ENCODE assay signal across 8 mouse cellular contexts in the genomic region with DNA sequence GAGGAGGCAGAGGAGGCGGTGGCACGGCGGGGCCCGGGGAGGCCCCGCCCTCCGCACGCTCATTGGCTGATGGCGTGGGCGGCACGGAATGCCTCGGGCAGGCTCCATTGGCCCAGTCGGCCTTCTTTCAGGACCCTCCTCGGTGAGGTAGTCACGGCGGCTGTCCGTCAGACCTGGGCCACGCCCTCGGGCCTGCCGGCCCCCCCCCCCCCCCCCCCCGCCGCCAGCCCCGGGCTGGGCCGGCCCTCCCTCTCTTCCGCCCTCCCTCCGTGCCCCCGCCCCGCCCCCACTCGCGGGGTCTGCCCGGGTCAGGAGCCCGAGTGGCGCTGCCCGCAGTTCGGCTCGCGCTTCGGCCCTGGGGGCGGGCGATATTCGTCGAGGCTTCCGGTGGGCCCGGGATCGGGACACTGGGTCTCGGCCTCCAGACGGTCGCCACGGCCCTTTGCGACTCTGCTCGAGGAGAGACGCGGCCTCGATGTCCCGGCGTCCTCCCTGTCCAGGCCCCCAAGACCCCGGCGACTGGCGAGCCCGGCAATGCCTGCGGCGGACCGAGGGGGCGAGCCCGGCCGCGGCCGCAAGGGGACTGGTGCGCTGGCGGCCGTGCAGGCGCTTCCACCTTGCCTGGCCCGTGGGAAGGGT. TPM values are rescaled to one million over a fixed set of nuclear protein-coding genes. Genes with fewer than 3 reads are reported as not detected.
DNase-seq lines count a peak whose midpoint lies in the region; ATAC-seq and TF ChIP-seq lines count a peak whose summit lies in the region.
"Not testable (repeated sequence)": the region's sequence is repeated elsewhere in the genome, so short reads cannot be mapped to it uniquely, and the experiment has no call there.

TSS of gene Zmym5 (minus strand) at position 16 of the 639 bp plus-strand sequence.

- ATAC-seq in forebrain, postnatal 0 days: peak; percentile 97
- peak; percentile 97 for ATAC-seq in lung, embryonic 15.5 days (ENCODE audit: borderline replicate concordance, extremely low read depth, low FRiP score, low TSS enrichment)

- not testable (repeated sequence) for H3K27me3 ChIP-seq in cerebellum, adult 2 months (ENCODE audit: control insufficient read depth, insufficient read depth, low read length); forebrain, postnatal 0 days (ENCODE audit: insufficient read depth, low read length); lung, embryonic 15.5 days; thymus, adult 2 months (ENCODE audit: control insufficient read depth, insufficient read depth, low read length)

- peak within 1 kb of the TSS; percentile 66 for H3K4me2 ChIP-seq in forebrain, postnatal 0 days (ENCODE audit: low read depth)
- peak within 1 kb of the TSS; percentile 79 for H3K4me2 ChIP-seq in lung, embryonic 15.5 days

- not testable (repeated sequence) for DNase-seq in ES-E14 (ENCODE audit: low read depth, low spot score)
- peak; percentile 86 to 95 for DNase-seq in cerebellum, adult 2 months
- DNase-seq in forebrain, postnatal 0 days: peak; percentile 82
- DNase-seq in heart, postnatal 4 days: peak; percentile 92
- DNase-seq in layer of hippocampus, adult 9-10 months (ENCODE audit: low spot score): peak; percentile 48
- DNase-seq in thymus, adult 2 months: peak; percentile 85

- H3K4me3 ChIP-seq in ES-E14 (ENCODE audit: insufficient read depth in 1 of 2, low read depth in 1 of 2, low read length in 2 of 2, poor library complexity in 1 of 2, severe bottlenecking in 1 of 2): peak within 1 kb of the TSS; percentile 85 to 96
- peak within 1 kb of the TSS; percentile 96 for H3K4me3 ChIP-seq in cerebellum, adult 2 months (replicated peaks; ENCODE audit: insufficient read depth, low read depth, low read length)
- H3K4me3 ChIP-seq in forebrain, postnatal 0 days (ENCODE audit: low read depth, low read length): peak within 1 kb of the TSS; percentile 65
- H3K4me3 ChIP-seq in lung, embryonic 15.5 days: peak within 1 kb of the TSS; percentile 58
- peak within 1 kb of the TSS; percentile 94 for H3K4me3 ChIP-seq in olfactory bulb, adult 2 months (ENCODE audit: insufficient read depth, low read depth, low read length)
- H3K4me3 ChIP-seq in thymus, adult 2 months (ENCODE audit: control insufficient read depth, insufficient read depth, low read length): peak within 1 kb of the TSS; percentile 99

- peak within 1 kb of the TSS; percentile 97 for H3K9ac ChIP-seq in ES-E14 (ENCODE audit: insufficient read depth, low read depth, low read length, poor library complexity, severe bottlenecking)
- H3K9ac ChIP-seq in forebrain, postnatal 0 days: peak within 1 kb of the TSS; percentile 84
- peak within 1 kb of the TSS; percentile 77 for H3K9ac ChIP-seq in lung, embryonic 15.5 days

- H3K4me1 ChIP-seq in ES-E14 (ENCODE audit: control insufficient read depth in 2 of 2, insufficient read depth in 2 of 2, low read length in 2 of 2, poor library complexity in 1 of 2); cerebellum, adult 2 months (ENCODE audit: control insufficient read depth, insufficient read depth, low read length); olfactory bulb, adult 2 months (ENCODE audit: control insufficient read depth, insufficient read depth, low read length); thymus, adult 2 months (replicated peaks; ENCODE audit: control insufficient read depth, insufficient read depth, low read length): not testable (repeated sequence)
- H3K4me1 ChIP-seq in forebrain, postnatal 0 days (ENCODE audit: insufficient read depth): peaks cover 11% of the 10 kb centered on the region; the same call in 1 of the 2 replicates
- H3K4me1 ChIP-seq in lung, embryonic 15.5 days: peaks cover 22% of the 10 kb centered on the region

- in situ Hi-C loops in ES-E14 (cut with MboI; ENCODE audit: low sequenced_read_pairs in 2 of 2, unreplicated experiment in 2 of 2): not testable (repeated sequence)

- TF ChIP-seq POLR2A in cerebellum, adult 2 months (IDR thresholded peaks at IDR 0.05; ENCODE audit: borderline replicate concordance, insufficient read depth, low read length): 0 out of 2 replicates have a peak, but pooled peaks have one; percentile 35
- TF ChIP-seq POLR2A in olfactory bulb, adult 2 months (IDR thresholded peaks at IDR 0.05; ENCODE audit: insufficient read depth, low read depth, low read length): peak; percentile 31; the same call in 1 of the 2 replicates
- TF ChIP-seq POLR2A in thymus, adult 2 months (IDR thresholded peaks at IDR 0.05; ENCODE audit: control insufficient read depth, extremely low read depth, insufficient read depth, low read length, poor library complexity): 0 out of 2 replicates have a peak, but pooled peaks have one; percentile 33

- H3K9me3 ChIP-seq in ES-E14 (ENCODE audit: control insufficient read depth, insufficient read depth, low read depth, low read length); forebrain, postnatal 0 days (ENCODE audit: low read length); lung, embryonic 15.5 days: not testable (repeated sequence)

- under 1% methylated on average over 39 of the region's 72 CpGs for WGBS in cerebellum, adult 2 months
- WGBS in forebrain, postnatal 0 days: 1% methylated on average over 42 of the region's 72 CpGs
- WGBS in lung, embryonic 15.5 days: 0% methylated on average over 33 of the region's 72 CpGs
- under 1% methylated on average over 52 of the region's 72 CpGs for WGBS in olfactory bulb, adult 2 months
- 0% methylated on average over 39 of the region's 72 CpGs for WGBS in thymus, adult 2 months

- not testable (repeated sequence) for TF ChIP-seq CTCF in cerebellum, adult 2 months (IDR thresholded peaks at IDR 0.05; ENCODE audit: borderline replicate concordance, insufficient read depth, low read depth, low read length); olfactory bulb, adult 2 months (IDR thresholded peaks at IDR 0.05; ENCODE audit: insufficient read depth, low read depth, low read length)
- 0 out of 2 replicates have a peak, but pooled peaks have one; percentile 11 for TF ChIP-seq CTCF in forebrain, postnatal 0 days (IDR thresholded peaks at IDR 0.05; ENCODE audit: low read depth)
- peak; percentile 12; the same call in 1 of the 2 replicates for TF ChIP-seq CTCF in thymus, adult 2 months (IDR thresholded peaks at IDR 0.05; ENCODE audit: borderline replicate concordance, control insufficient read depth, extremely low read depth, insufficient read depth, low read length, poor library complexity)

- H3K36me3 ChIP-seq in ES-E14 (ENCODE audit: control insufficient read depth, insufficient read depth, low read length, poor library complexity, severe bottlenecking); forebrain, postnatal 0 days (ENCODE audit: insufficient read depth); lung, embryonic 15.5 days; thymus, adult 2 months (ENCODE audit: control insufficient read depth, insufficient read depth, low read length): not testable (repeated sequence)

- peak within 1 kb of the TSS; percentile 76 for H3K27ac ChIP-seq in ES-E14 (ENCODE audit: insufficient read depth, low read depth, low read length, poor library complexity, severe bottlenecking)
- peak within 1 kb of the TSS; percentile 96 for H3K27ac ChIP-seq in cerebellum, adult 2 months (ENCODE audit: insufficient read depth, low read length)
- peak within 1 kb of the TSS; percentile 95 for H3K27ac ChIP-seq in forebrain, postnatal 0 days (ENCODE audit: low read depth, low read length)
- peak within 1 kb of the TSS; percentile 97 for H3K27ac ChIP-seq in lung, embryonic 15.5 days
- H3K27ac ChIP-seq in olfactory bulb, adult 2 months (ENCODE audit: insufficient read depth, low read depth, low read length): peak within 1 kb of the TSS; percentile 80
- peak within 1 kb of the TSS; percentile 83 for H3K27ac ChIP-seq in thymus, adult 2 months (ENCODE audit: control insufficient read depth, insufficient read depth, low read length)

RNA-seq across cellular contexts. Expression of gene Zmym5, which starts in this region (rescaled TPM):
- 8.3 and 10.5 TPM in 2 replicates for total RNA-seq in ES-E14 (2012; rRNA removed)
- 29.8 and 30.0 TPM in 2 replicates for polyA plus RNA-seq in cerebellum, adult 2 months (2012; rRNA removed)
- total RNA-seq in forebrain, postnatal 0 days (2014; rRNA removed): 20.8 and 23.6 TPM in 2 replicates
- 17.0 and 27.2 TPM in 2 replicates for polyA plus RNA-seq in forebrain, postnatal 0 days (2015; fragmentation: Nextera tagmentation; extraction: Ambion mirVana)
- 10 to 100 TPM; 22.5 to 24.7 TPM for total RNA-seq in heart, postnatal 4 days (2021)
- polyA plus RNA-seq in lung, embryonic 15.5 days (2015; fragmentation: Nextera tagmentation; extraction: Ambion mirVana): 24.6 and 26.3 TPM in 2 replicates
- not detected in 2 replicates for polyA plus RNA-seq in olfactory bulb, adult 2 months (2012; ENCODE audit: insufficient read depth, insufficient read length, low replicate concordance, missing spikeins)
- 5.0 and 6.9 TPM in 2 replicates for polyA plus RNA-seq in thymus, adult 2 months (2012; rRNA removed)
